Comparison of ENCODE assay signal across 8 mouse cellular contexts in genomic region chr5:27790086-27790909, GRCm38 (mm10). TPM values are rescaled to one million over a fixed set of nuclear protein-coding genes. Genes with fewer than 3 reads are reported as not detected.
DNase-seq lines count a peak whose midpoint lies in the region; ATAC-seq and TF ChIP-seq lines count a peak whose summit lies in the region.

No protein-coding gene starts in this region.

- WGBS in thymus, adult 2 months = 30% methylated on average over 21 of the region's 21 CpGs
- 39% methylated on average over 21 of the region's 21 CpGs for WGBS in forebrain, embryonic 10.5 days
- WGBS in intestine, embryonic 16.5 days = 20% methylated on average over 21 of the region's 21 CpGs

- no peak for DNase-seq in thymus, adult 2 months
- DNase-seq in thymus, postnatal 36 days = no peak
- DNase-seq in forebrain, embryonic 10.5 days (ENCODE audit: extremely low spot score, low spot score) = no peak
- peak; percentile 59 for DNase-seq in lung, postnatal 36 days
- DNase-seq in right cerebral cortex, adult 2 months (ENCODE audit: low spot score in 2 of 2) = no peak
- no peak for DNase-seq in thymus, postnatal 10 days (ENCODE audit: low spot score in 2 of 2)
- no peak for DNase-seq in gastrocnemius, adult 18-20 months (ENCODE audit: low spot score)

- no peak for TF ChIP-seq POLR2A in thymus, adult 2 months (IDR thresholded peaks at IDR 0.05; ENCODE audit: control insufficient read depth, extremely low read depth, insufficient read depth, low read length, poor library complexity)

- H3K9ac ChIP-seq in intestine, embryonic 16.5 days (ENCODE audit: low read depth, low read length) = peak overlapping the region; percentile 83

- no peak for ATAC-seq in intestine, embryonic 16.5 days

- no peaks in the 10 kb centered on the region for H3K27me3 ChIP-seq in thymus, adult 2 months (ENCODE audit: control insufficient read depth, insufficient read depth, low read length)
- no peaks in the 10 kb centered on the region for H3K27me3 ChIP-seq in forebrain, embryonic 10.5 days (ENCODE audit: poor library complexity, severe bottlenecking)
- no peaks in the 10 kb centered on the region for H3K27me3 ChIP-seq in intestine, embryonic 16.5 days (replicated peaks; ENCODE audit: control insufficient read depth, insufficient read depth, low read length)

- peaks cover 16% of the 10 kb centered on the region for H3K36me3 ChIP-seq in thymus, adult 2 months (ENCODE audit: control insufficient read depth, insufficient read depth, low read length)
- peaks cover 46% of the 10 kb centered on the region for H3K36me3 ChIP-seq in forebrain, embryonic 10.5 days (replicated peaks)
- peaks cover 18% of the 10 kb centered on the region for H3K36me3 ChIP-seq in intestine, embryonic 16.5 days (ENCODE audit: control insufficient read depth, insufficient read depth, low read length)

- H3K27ac ChIP-seq in thymus, adult 2 months (ENCODE audit: control insufficient read depth, insufficient read depth, low read length) = no peak overlapping the region
- H3K27ac ChIP-seq in forebrain, embryonic 10.5 days = peak overlapping the region; percentile 99
- H3K27ac ChIP-seq in intestine, embryonic 16.5 days (ENCODE audit: low read length) = peak overlapping the region; percentile 92

- peak overlapping the region; percentile 59 for H3K4me2 ChIP-seq in intestine, embryonic 16.5 days (ENCODE audit: low read depth, low read length)

- H3K4me1 ChIP-seq in thymus, adult 2 months (replicated peaks; ENCODE audit: control insufficient read depth, insufficient read depth, low read length) = peaks cover 11% of the 10 kb centered on the region
- peaks cover 23% of the 10 kb centered on the region for H3K4me1 ChIP-seq in forebrain, embryonic 10.5 days
- H3K4me1 ChIP-seq in intestine, embryonic 16.5 days (ENCODE audit: control insufficient read depth, insufficient read depth, low read length) = peaks cover 14% of the 10 kb centered on the region

- no peaks in the 10 kb centered on the region for H3K9me3 ChIP-seq in forebrain, embryonic 10.5 days
- no peaks in the 10 kb centered on the region for H3K9me3 ChIP-seq in intestine, embryonic 16.5 days (ENCODE audit: control insufficient read depth, low read length)

- peak overlapping the region; percentile 76 for H3K4me3 ChIP-seq in thymus, adult 2 months (ENCODE audit: control insufficient read depth, insufficient read depth, low read length)
- peak overlapping the region; percentile 80 for H3K4me3 ChIP-seq in forebrain, embryonic 10.5 days
- peak overlapping the region; percentile 74 for H3K4me3 ChIP-seq in intestine, embryonic 16.5 days (ENCODE audit: low read length)

- TF ChIP-seq CTCF in thymus, adult 2 months (IDR thresholded peaks at IDR 0.05; ENCODE audit: borderline replicate concordance, control insufficient read depth, extremely low read depth, insufficient read depth, low read length, poor library complexity) = no peak

RNA-seq across cellular contexts. Expression of gene Paxip1, which starts 1.2 kb away (rescaled TPM):
- polyA plus RNA-seq in thymus, adult 2 months (2012; rRNA removed) = 68.1 and 86.8 TPM in 2 replicates
- 58.7 and 60.7 TPM in 2 replicates for polyA plus RNA-seq in forebrain, embryonic 10.5 days (2016; fragmentation: Nextera tagmentation; extraction: Ambion mirVana)
- polyA plus RNA-seq in intestine, embryonic 16.5 days (2015; fragmentation: Nextera tagmentation; extraction: Ambion mirVana) = 21.8 and 24.1 TPM in 2 replicates
- total RNA-seq in gastrocnemius, adult 18-20 months (2021) = 1 to 10 TPM; 6.1 to 7.7 TPM

RNA-seq across cellular contexts. Expression of gene Htr5a, which starts 51.7 kb away (rescaled TPM):
- polyA plus RNA-seq in thymus, adult 2 months (2012; rRNA removed) = not detected in 2 replicates
- not detected in 2 replicates for polyA plus RNA-seq in forebrain, embryonic 10.5 days (2016; fragmentation: Nextera tagmentation; extraction: Ambion mirVana)
- polyA plus RNA-seq in intestine, embryonic 16.5 days (2015; fragmentation: Nextera tagmentation; extraction: Ambion mirVana) = not detected in 2 replicates
- total RNA-seq in gastrocnemius, adult 18-20 months (2021) = not detected
